Mouse (Mus musculus) kidney, embryonic 16.5 days (tissue): ENCODE results near the gene Elmod3. TPM values are rescaled to one million over a fixed set of nuclear protein-coding genes. Genes with fewer than 3 reads are reported as not detected.

Experiments used
- ATAC-seq: fragments of 200-750 bp; cut with Nextera tagmentation; 2 replicates; pipeline ENCODE4 v1.8.0; 2017; ENCODE audit warnings: moderate TSS enrichment; ENCODE audit not compliant: low FRiP score, low TSS enrichment
- H3K27ac ChIP-seq: fragments of 300-500 bp; sonication (generic); 2 replicates; pipeline ENCODE4 v1.5.1; 2014; ENCODE audit warnings: low read length
- H3K27me3 ChIP-seq: fragments of 300-500 bp; sonication (generic); 2 replicates; pipeline ENCODE4 v1.6.1; 2014; ENCODE audit warnings: low read length, control low read depth, mixed read lengths; ENCODE audit not compliant: insufficient read depth
- H3K36me3 ChIP-seq: fragments of 300-500 bp; sonication (generic); 2 replicates; pipeline ENCODE4 v1.6.1; 2014; ENCODE audit warnings: low read length, control low read depth, mixed read lengths; ENCODE audit not compliant: insufficient read depth
- H3K4me1 ChIP-seq: fragments of 300-500 bp; sonication (generic); 2 replicates; pipeline ENCODE4 v1.6.1; 2014; ENCODE audit warnings: low read length, control low read depth, mixed read lengths; ENCODE audit not compliant: insufficient read depth
- H3K4me2 ChIP-seq: fragments of 300-500 bp; sonication (generic); replicated peaks from 2 replicates; pipeline ENCODE4 v1.6.1; 2014; ENCODE audit warnings: low read depth, low read length
- H3K4me3 ChIP-seq: fragments of 300-500 bp; sonication (generic); 2 replicates; pipeline ENCODE4 v1.5.1; 2014; ENCODE audit warnings: mild to moderate bottlenecking, low read length
- H3K9ac ChIP-seq: fragments of 300-500 bp; sonication (generic); replicated peaks from 2 replicates; pipeline ENCODE4 v1.6.1; 2014; ENCODE audit warnings: low read length
- H3K9me3 ChIP-seq: fragments of 300-500 bp; sonication (generic); 2 replicates; pipeline ENCODE4 v1.6.1; 2016; ENCODE audit warnings: low read length, control low read depth
- WGBS: fragments of 180-500 bp; shearing (Covaris S2); extraction: QIAGEN DNeasy Blood & Tissue Kit; methylation state at CpG from one replicate; pipeline ENCODE4 v1.1.7; 2014; 5-methylcytosine and 5-hydroxymethylcytosine counted together
- polyA plus RNA-seq: library from polyadenylated mRNA; unstranded; fragments of >200 nt; fragmentation: Nextera tagmentation; extraction: Ambion mirVana; gene quantifications from 2 replicates; pipeline ENCODE4 v1.2.1, GENCODE M21; 2015

Elmod3 gene
- polyA plus RNA-seq, 1 experiment from 2014 or later: 18.9 TPM

DNA sequence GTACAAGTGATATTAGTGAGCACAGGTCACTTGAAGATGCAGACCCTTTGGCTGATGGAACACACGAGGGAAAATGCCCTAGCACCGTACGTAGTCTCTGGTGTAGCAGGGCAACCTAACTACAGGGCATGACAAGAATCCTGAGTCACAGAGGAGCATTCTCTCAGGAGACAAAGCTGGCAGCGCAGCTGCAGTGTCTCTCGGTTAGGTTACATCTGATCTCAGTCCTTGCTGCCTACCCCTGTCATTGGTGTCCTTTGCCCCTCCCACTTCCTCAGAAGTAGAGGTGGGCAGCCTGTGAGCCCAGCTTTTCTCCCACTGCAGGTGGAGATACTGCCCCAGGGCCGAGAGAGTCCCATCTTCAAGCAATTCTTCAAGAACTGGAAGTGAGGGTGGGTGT, 35.7 kb downstream of the Elmod3 start:
- peak; percentile 39; the same call in 1 of the 2 replicates for ATAC-seq

DNA sequence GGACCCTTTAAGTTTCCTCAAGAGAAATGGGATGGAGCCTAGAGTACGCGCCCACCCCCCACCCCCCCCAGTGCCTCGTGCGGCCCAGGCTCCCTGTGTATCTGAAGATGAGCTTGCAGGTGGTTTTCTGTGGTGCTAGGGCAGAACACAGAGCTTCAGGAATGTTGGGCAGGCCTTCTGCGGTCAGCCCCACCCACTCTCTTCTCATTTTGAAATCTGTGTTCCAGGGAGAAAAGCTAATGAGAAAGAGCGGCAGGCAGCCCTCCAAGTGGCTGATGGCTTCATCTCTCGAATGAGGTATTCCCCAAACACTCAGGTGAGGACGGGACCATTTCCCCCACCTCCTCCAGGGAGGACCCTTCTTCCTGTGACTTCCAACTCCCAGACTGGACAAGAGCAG, 37.4 kb downstream of the Elmod3 start:
- Histone ChIP-seq H3K4me2 (no peak overlapping the region), H3K27ac (no peak overlapping the region), H3K36me3 (peaks cover 4% of the 10 kb centered on the region; the same call in 1 of the 2 replicates), H3K4me1 (peaks cover 14% of the 10 kb centered on the region; the same call in 1 of the 2 replicates), H3K9ac (no peak overlapping the region), H3K4me3 (no peak overlapping the region), H3K9me3 (no peaks in the 10 kb centered on the region), H3K27me3 (no peaks in the 10 kb centered on the region)
- ATAC-seq: no peak
- WGBS: 82% methylated on average over 8 of the region's 8 CpGs

More for the DNA sequence above, 35.7 kb downstream of the Elmod3 start:
- H3K27me3 ChIP-seq: no peaks in the 10 kb centered on the region
- H3K4me3 ChIP-seq: no peak overlapping the region
- H3K36me3 ChIP-seq: peaks cover 4% of the 10 kb centered on the region; the same call in 1 of the 2 replicates
- H3K9ac ChIP-seq: 0 out of 2 replicates have a peak overlapping the region, but pooled peaks have one; percentile 5
- H3K27ac ChIP-seq: no peak overlapping the region
- WGBS: 44% methylated on average over 6 of the region's 6 CpGs
- no peaks in the 10 kb centered on the region for H3K9me3 ChIP-seq
- peaks cover 16% of the 10 kb centered on the region; the same call in 1 of the 2 replicates for H3K4me1 ChIP-seq
- H3K4me2 ChIP-seq: no peak overlapping the region

DNA sequence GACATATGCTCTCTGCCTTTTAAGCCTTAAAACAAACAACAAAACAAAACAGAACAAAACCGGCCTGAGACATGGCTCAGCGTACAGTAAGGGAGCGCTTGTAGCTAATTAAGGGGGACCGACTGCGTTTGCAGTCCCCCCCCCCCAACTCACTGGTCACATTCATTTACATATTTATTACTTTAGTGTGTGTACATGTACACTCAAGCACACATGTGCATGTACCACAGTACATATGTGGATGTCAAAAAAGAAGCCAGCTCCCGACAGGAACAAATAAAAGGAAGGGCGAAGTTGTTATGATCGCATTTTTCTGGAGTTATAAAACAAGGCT, 45.2 kb downstream of the Elmod3 start:
- no peak for ATAC-seq
- 14% methylated on average over 8 of the region's 8 CpGs for WGBS
- Histone ChIP-seq H3K9me3 (no peaks in the 10 kb centered on the region), H3K36me3 (no peaks in the 10 kb centered on the region), H3K4me2 (peak overlapping the region; percentile 66), H3K27me3 (no peaks in the 10 kb centered on the region), H3K9ac (peak overlapping the region; percentile 73), H3K27ac (peak overlapping the region; percentile 96), H3K4me1 (peaks cover 32% of the 10 kb centered on the region), H3K4me3 (peak overlapping the region; percentile 47)

- Histone ChIP-seq H3K36me3 (no peaks in the 10 kb centered on the region), H3K9ac (peak overlapping the region; percentile 73), H3K4me2 (peak overlapping the region; percentile 66), H3K27ac (peak overlapping the region; percentile 96), H3K4me3 (peak overlapping the region; percentile 47), H3K27me3 (no peaks in the 10 kb centered on the region), H3K4me1 (peaks cover 32% of the 10 kb centered on the region), H3K9me3 (no peaks in the 10 kb centered on the region)
- 12% methylated on average over 27 of the region's 27 CpGs for WGBS
- peak; percentile 95 for ATAC-seq
Measured at GRCm38 (mm10) chr6:72552171-72553078, 45.8 kb downstream of the Elmod3 start.

- Histone ChIP-seq H3K36me3 (no peaks in the 10 kb centered on the region), H3K27me3 (no peaks in the 10 kb centered on the region), H3K4me2 (no peak overlapping the region), H3K27ac (no peak overlapping the region), H3K9ac (no peak overlapping the region), H3K4me1 (peaks cover 32% of the 10 kb centered on the region), H3K4me3 (no peak overlapping the region), H3K9me3 (peaks cover 2% of the 10 kb centered on the region; the same call in 1 of the 2 replicates)
- WGBS: 88% methylated on average over 10 of the region's 10 CpGs
- ATAC-seq: no peak
Measured at GRCm38 (mm10) chr6:72550503-72551100, 47.6 kb downstream of the Elmod3 start.

DNA sequence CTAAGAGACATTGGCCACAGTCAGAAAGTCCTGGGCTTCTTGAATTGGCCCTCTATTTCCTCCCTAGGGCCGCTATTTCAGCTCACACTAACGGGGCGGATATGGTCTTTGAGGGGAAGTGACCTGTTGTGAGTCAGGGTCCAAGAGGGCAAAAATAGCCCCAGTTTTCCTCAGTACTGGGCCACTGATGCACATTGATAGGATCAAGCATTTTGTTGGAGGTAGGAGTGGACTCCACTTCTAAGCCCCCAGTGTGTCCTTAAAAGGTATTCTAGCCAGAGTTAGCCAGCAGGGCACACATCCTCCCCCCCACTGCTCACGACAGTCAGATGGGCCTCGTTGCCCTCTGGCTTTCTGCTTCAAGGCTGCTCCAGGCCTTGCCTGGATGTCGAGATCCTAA, 48.2 kb downstream of the Elmod3 start:
- Histone ChIP-seq H3K4me3 (no peak overlapping the region), H3K4me2 (no peak overlapping the region), H3K36me3 (no peaks in the 10 kb centered on the region), H3K27ac (no peak overlapping the region), H3K9me3 (peaks cover 2% of the 10 kb centered on the region; the same call in 1 of the 2 replicates), H3K27me3 (no peaks in the 10 kb centered on the region), H3K4me1 (peaks cover 36% of the 10 kb centered on the region), H3K9ac (no peak overlapping the region)
- ATAC-seq: no peak
- WGBS: 51% methylated on average over 6 of the region's 6 CpGs

DNA sequence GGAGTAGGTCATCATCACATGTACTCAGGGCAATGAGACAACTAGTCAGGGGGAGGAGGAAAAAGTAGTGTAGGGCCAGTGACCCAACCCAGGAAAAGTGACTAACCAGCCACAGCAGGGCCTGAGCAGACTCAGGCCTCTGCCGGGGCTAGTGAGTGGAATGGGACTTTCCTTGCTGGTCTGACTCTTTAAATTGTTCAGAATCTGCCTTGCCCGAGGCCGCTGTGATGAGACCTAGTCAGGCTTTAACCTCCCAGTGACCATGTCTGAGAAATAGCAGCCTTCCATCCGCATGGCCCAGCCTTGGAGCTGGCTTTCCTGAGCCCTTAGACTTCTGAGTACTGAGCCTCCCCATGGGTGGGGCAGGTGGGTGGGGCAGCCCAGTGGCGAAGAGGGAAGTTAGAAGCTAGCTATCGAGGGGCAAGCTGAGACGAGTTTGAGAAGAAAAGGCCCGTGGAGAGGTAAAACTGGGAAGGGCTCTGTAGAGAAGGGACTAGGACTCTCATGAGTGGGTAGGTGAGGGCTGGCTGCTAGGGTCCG, 49.1 kb downstream of the Elmod3 start:
- Histone ChIP-seq H3K4me1 (peaks cover 40% of the 10 kb centered on the region), H3K9me3 (peaks cover 2% of the 10 kb centered on the region; the same call in 1 of the 2 replicates), H3K36me3 (no peaks in the 10 kb centered on the region), H3K27ac (no peak overlapping the region; the same call in 1 of the 2 replicates), H3K4me3 (no peak overlapping the region), H3K9ac (peak overlapping the region; percentile 18; the same call in 1 of the 2 replicates), H3K4me2 (no peak overlapping the region), H3K27me3 (no peaks in the 10 kb centered on the region)
- WGBS: 57% methylated on average over 9 of the region's 9 CpGs
- no peak for ATAC-seq

- Histone ChIP-seq H3K4me2 (no peak overlapping the region), H3K4me3 (no peak overlapping the region), H3K9me3 (peaks cover 2% of the 10 kb centered on the region; the same call in 1 of the 2 replicates), H3K27ac (no peak overlapping the region), H3K9ac (no peak overlapping the region), H3K27me3 (no peaks in the 10 kb centered on the region), H3K4me1 (peaks cover 40% of the 10 kb centered on the region), H3K36me3 (no peaks in the 10 kb centered on the region)
- no peak for ATAC-seq
- WGBS: 91% methylated on average over 3 of the region's 3 CpGs
Measured at GRCm38 (mm10) chr6:72547862-72548261, 50.4 kb downstream of the Elmod3 start.

DNA sequence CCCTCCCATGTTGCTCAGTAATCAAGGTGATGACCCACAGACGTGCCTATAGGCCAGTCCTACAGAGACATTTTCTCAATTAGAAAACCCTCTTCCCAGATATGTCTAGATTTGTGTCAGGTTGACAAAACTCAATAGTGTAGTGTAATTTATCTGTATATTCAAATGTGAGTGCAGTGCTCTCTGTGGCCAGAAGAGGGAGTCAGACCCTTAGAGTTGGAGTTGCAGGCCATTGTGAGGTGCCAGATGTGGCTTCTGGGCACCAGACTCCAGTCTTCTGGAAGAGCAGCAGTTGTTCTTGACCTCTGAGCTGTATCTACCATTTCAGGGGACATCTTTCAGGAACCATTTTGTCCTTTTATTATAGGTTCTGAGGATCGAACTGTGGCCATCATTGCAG, 51.1 kb downstream of the Elmod3 start:
- Histone ChIP-seq H3K36me3 (no peaks in the 10 kb centered on the region), H3K27ac (no peak overlapping the region), H3K4me1 (peaks cover 33% of the 10 kb centered on the region), H3K9ac (no peak overlapping the region), H3K9me3 (peaks cover 2% of the 10 kb centered on the region; the same call in 1 of the 2 replicates), H3K4me3 (no peak overlapping the region), H3K4me2 (no peak overlapping the region), H3K27me3 (no peaks in the 10 kb centered on the region)
- 92% methylated on average over 2 of the region's 2 CpGs for WGBS
- no peak for ATAC-seq
